Mouse (Mus musculus) kidney, postnatal 4 days (tissue): Measurements from ENCODE around the gene Phactr1.
A peak's percentile ranks its signal among the peaks of the same experiment; 100 is the strongest.

Experiments
- DNase-seq, 2 experiments: peaks; one replicate each; pipeline ENCODE4 v3.0.0; 2021; ENCODE audit warnings: mixed read lengths in 2 of 2

The Phactr1 gene

GRCm38 (mm10) chr13:43053201-43053600, 372.8 kb downstream of the Phactr1 start:
- DNase-seq, result no peak

GRCm38 (mm10) chr13:43055136-43055535, 374.7 kb downstream of the Phactr1 start:
- no peak for DNase-seq

DNA sequence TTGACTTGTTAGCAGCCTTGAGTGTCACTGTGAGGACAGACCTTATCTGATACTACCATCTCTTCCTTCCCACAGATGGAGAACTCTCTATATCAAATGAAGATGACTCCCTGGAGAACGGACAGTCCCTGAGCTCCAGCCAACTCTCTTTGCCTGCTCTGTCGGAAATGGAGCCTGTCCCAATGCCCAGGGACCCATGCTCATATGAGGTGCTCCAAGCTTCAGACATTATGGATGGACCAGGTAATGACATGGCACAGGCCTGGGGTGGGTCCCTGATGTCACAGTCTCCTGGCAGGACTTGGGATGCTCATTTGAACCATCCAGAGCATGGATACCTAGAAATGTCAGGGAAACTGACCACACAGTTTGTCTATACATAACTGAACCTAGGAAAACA, 376.7 kb downstream of the Phactr1 start:
- DNase-seq, result no peak

GRCm38 (mm10) chr13:43063355-43063754, 382.9 kb downstream of the Phactr1 start:
- no peak for DNase-seq

DNA sequence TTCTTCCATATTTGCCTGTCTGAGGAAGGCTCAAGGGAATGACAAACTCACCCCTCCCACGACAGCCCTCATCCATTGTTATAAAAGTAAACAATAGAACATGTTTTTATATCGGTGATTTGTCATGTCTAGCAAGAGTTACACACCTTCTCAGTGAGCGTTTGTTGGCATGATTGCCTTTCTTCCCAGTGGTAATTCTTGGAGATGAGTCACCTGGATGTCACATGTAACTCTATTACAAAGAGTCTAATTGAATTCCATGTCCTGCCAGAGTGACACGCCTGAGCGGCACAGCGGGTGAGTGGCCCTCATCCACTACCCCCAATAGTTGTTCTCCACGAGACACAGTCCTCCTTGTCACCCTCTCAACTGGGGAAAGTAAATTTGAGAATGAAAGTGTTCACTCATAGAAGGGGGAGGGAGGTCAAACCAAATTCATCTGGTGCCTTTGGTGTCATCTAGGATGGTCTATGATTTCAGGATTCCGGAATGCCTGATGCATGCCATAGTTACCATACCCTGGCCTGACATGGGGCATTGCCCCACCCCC, 388.4 kb downstream of the Phactr1 start:
- DNase-seq, result no peak

DNA sequence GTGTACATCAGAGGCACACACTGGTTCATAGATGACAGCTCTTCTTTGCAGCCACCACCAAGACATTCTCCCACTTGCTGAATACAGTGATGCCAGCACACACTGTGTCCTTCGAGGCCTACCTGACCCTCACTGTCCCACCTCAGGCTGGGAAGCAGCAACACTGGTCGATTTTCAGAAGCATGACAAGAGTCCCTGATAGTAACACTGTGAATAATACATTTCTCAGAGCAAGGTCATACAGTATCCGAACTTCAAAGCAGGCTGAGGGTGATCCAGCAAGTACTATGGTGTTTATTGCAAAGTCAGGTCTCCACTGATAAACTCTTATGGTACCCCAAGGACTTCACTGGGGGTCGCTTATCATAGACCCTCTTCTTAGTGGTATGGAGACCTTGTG, 390.1 kb downstream of the Phactr1 start:
- DNase-seq, result no peak

DNA sequence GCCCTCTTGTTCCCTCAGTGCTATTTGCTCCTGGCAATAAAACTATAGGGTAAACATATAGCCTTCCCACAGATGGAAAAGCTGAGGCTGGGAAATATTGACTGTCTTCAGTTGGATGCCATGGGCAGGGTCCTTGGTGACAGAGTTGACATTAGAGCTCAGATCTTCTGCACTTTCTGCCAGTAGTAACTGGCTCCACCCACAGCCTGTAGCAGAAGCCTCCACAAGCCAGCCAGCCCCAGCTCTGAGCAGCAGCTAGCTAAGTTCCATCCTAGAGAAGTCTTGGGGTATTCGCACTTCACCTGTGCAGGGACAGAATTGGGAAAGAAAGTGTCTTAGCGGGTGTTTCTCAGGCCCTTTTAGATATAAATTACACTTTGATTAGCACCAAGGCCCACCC, 390.5 kb downstream of the Phactr1 start:
- no peak for DNase-seq

GRCm38 (mm10) chr13:43075456-43075855, 395.0 kb downstream of the Phactr1 start:
- DNase-seq, result no peak

DNA sequence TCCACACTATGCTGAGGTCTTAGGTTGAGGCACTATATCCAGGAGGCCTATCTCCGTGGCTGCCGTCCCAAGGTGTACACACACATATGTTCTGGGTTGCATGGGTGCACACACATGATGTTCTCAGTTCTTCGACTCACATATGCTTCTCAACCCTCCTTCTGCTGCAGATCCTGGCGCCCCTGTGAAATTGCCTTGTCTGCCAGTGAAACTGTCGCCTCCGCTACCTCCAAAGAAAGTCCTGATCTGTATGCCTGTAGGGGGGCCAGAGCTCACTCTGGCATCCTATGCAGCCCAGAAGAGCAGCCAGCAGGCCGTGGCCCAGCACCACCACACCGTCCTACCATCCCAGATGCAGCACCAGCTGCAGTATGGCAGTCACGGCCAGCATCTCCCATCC, 397.1 kb downstream of the Phactr1 start:
- DNase-seq, result no peak

DNA sequence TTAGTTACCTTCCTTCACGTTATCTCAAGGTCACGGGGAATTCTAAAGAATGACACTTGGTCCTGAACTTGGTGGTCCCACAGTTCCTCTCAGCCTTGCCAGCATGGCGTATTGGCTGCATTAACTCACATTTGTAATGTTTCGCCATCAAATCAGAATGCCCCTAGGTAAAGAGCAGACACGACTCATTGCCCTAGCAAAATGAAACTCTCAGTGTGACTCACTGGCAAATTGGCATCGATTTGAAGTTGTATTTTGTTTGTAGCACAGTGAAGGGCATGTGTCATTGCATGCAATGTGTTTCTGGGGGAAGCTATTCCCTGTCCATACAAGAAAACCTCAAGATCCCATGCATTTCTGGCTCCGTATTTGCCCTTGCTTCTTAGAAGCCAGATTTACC, 404.8 kb downstream of the Phactr1 start:
- no peak for DNase-seq

DNA sequence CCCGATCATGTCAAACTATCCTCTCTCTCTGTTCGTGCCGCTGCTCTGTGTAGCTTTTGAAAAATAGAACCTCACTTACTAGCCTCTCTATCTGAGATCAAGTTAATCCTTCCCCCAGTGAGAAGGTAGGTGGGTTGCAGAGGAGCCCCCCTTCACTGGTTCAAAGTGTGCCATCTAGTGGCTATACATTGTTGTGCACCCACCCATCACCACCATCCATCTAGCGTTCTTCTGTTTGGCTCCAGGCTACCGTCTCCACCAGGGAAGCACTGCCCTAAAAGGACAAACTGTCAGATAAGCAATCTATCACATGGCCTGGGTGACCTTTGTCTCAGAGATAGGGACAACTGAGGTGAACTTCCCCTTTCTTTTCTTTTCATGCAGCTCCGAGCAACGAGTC, 413.9 kb downstream of the Phactr1 start:
- peak; percentile 64 to 73 for DNase-seq

GRCm38 (mm10) chr13:43102943-43103342, 422.5 kb downstream of the Phactr1 start:
- DNase-seq, result no peak

GRCm38 (mm10) chr13:43104496-43104895, 424.1 kb downstream of the Phactr1 start:
- no peak for DNase-seq

- peak in 1 of 2 experiments; percentile 16 for DNase-seq
Observed at GRCm38 (mm10) chr13:43112280-43112679, 431.9 kb downstream of the Phactr1 start.

GRCm38 (mm10) chr13:43112707-43113106, 432.3 kb downstream of the Phactr1 start:
- DNase-seq, result no peak

DNA sequence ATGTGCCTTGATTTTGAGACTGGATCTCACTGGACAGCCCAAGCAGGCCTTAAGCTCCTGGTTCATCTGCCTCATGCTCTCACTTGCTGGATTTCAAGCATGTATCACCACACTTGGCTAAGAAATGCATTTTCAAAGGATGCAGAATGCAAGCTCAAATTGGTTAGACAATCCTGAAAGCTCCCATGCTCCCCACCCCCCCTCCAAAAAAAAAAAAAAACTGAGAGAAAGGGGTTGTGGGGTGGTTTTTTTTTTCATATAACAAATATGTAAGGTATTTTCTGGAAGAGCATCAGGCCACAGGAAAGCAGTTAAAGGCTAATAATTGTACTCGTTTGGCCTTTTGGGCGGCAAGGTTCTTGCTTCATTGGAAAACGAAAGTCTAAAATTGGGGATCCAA, 432.7 kb downstream of the Phactr1 start:
- DNase-seq, result no peak

DNA sequence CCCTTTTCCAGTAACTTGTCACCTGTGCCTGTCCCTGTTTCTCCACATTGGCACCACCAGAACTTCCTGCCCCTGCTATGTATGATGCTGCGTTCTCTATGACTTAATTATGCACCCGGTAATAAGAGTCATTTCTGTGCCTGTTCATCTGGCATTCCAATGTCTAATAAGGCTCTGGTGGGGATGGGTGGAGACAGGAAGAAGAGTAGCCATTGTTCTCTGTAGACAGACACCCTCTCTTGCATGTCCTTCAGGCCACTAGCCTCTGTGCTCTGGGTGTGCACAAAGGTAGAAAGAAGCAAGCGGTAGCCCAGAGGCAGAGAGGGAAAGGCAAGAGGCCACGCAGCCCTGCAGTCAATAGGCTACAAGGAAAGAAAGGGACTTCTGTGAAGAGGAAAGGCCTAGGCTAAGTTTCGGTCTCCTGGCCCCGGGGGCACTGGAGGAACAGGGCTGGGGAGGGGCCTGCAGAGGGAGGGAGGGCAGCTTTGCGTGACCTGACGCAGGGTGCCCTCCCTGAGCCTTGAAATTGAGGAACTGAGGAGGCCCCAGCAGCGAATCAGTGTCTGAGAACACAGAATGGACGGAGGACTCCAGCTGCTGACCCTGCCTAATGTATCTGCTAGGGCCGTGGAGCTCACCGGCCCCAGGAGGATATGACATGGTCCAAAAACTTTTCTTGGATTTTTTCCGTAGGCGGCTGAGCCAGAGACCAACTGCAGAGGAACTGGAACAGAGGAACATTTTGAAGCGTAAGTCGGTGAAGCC, 442.1 kb downstream of the Phactr1 start:
- peak; percentile 45 to 59 for DNase-seq

DNA sequence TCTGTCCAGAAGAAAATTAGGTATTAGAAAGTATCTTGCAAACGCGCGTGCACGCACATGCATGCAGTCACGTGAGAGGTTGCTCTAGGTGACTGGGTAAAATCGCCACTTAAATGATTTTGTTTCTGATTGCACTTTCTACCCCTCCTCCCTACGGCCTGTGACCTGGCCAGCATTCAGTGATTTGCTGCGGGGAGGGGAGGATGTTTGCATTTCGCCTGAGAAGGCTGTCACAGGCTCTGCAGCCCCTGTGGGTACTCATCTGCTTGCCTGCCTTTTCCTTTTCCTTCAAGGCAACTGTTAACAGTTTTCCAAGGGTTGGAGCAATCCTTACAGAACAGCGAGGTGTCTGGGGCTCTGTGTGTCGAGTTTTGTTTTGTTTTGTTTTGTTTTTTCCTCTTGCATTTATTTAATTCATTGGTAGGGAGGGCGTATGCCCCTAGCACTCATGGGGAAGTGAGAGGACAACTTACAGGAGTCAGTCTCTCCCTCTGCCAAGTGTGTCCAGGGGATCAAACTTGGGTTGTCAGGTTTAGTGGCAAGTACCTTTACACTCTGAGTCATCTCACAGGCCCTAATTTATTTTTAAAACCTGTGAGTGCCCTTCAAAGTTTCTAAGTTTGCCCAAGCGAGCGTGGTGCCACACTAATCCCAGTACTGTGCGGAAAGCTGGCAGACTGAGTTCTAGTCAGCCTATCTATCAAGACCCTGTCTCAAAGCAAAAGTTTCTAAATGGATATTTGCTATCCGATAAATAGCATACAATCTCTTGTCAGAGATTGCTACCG, 443.7 kb downstream of the Phactr1 start:
- no peak for DNase-seq

GRCm38 (mm10) chr13:43124683-43125074, 444.3 kb downstream of the Phactr1 start:
- DNase-seq, result no peak

- DNase-seq, result no peak
Observed at GRCm38 (mm10) chr13:43130161-43130560, 449.7 kb downstream of the Phactr1 start.

DNA sequence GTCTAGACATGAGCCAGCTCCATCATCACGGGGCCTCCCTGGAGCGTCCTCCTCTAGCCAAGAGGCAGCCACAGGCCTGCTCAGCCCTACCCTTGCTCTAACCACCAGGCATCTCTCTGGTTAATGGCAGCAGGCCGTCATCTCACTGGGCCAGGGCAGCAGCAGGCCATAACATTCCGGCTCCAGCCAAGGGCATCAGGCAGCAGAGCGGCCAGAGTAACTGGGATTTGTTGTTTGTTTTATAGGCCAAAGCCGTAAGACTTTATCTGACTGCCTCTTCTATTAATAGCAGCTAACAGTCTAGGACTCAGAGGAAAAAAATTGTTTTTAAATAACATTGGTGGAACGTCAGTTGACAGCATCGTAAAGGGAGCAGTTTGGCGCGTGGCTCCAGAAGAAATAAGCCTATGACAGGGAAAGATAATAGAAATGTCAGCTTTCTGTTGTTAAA, 451.3 kb downstream of the Phactr1 start:
- DNase-seq, result peak; percentile 57 to 74

DNA sequence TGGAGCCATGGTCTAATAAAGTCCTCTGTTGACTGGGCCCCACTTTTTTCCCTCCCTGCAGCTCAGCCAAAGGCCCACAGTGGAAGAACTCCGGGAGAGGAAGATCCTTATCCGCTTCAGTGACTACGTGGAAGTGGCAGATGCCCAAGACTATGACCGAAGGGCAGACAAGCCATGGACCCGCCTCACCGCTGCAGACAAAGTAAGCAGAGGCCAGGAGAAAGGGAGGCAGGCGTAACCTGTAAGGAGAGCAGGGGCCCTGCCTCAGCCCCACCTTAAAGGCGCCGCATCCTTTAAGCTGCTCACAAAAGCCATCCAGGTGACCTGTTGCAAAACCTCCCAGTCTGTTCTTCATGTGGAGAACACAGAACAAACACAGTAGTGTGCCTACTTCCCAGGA, 452.4 kb downstream of the Phactr1 start:
- peak; percentile 19 to 52 for DNase-seq

DNA sequence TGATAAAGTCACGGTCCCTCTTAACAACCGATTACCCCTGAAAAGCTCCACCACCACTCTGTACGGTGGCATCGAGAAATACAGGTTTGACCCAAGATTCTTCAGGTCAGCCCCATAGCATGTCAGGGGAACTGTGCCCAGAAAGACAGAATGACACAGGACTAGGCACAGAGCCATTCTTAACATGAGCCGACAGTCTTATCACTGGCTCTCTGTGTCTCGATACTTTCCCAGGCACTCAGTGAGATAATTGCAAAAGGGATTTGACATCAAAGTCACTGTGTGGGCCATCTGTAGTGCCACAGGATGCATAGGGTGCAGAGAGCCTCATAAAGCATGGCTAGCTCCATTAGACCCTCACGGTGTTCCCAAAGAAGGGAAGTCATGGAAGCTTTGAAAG, 453.0 kb downstream of the Phactr1 start:
- no peak for DNase-seq

DNA sequence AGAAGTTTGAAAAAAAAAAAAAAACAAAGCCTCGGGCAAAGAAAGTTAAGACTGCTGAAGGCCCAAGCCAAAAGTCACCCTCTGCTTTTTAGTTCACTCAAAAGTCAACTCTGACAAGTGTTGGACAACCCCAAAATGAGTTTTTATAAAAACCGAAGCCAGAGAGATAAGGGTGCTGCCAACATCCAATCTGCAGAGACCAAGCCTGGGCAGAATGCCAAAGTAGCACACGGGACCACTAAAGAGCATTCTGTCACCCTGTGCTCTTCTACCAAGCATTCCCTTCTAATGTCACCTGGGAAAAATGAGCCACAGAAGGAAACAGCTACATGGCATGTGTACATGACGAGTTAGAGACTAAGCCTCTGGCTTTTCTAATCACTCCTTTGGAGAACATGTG, 454.0 kb downstream of the Phactr1 start:
- DNase-seq, result no peak
